Mouse (Mus musculus) bone marrow, adult 2 months (tissue): Measurements from ENCODE around the gene Fkbp8.

Experiments
- CTCF ChIP-seq: fragments of 200-500 bp; IDR thresholded peaks from 2 replicates; pipeline ENCODE4 v1.5.1; 2011; ENCODE audit warnings: low read length, control low read depth; ENCODE audit not compliant: control insufficient read depth, insufficient read depth
- POLR2A ChIP-seq: fragments of 200-500 bp; IDR thresholded peaks from 2 replicates; pipeline ENCODE4 v1.6.1; 2011; ENCODE audit warnings: low read depth, mild to moderate bottlenecking, control low read depth, low read length, borderline replicate concordance; ENCODE audit not compliant: control insufficient read depth

DNA sequence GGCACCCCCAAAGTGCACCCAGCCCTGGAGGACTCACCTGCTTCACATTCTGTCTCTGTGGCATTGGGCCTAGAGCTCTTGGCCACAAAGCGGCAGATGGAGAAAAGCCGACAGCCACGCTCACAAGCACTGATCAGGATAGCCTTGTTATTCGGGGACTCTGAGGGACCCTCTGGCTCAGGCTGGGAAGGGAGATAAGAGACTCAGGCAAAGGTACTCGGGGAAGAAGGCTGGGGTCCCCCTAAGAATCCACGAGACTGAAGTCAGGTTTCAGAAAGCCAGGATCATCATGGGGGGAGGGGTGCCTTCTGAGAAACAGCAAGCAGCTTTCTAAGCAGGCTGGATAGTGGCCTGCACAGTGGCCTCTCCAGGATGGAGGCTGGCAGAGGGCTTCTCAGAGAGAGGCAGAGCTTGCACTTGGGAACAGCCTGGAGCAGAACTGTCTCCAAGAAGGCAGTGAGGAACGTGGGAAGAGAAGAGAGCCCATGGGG, 41.3 kb upstream of the Fkbp8 start:
- TF ChIP-seq CTCF = no peak
- no peak for TF ChIP-seq POLR2A
